Mouse (Mus musculus) heart, postnatal 25 days (tissue): ENCODE data around the gene Duox2. TPM values are rescaled to one million over a fixed set of nuclear protein-coding genes. Genes with fewer than 3 reads are reported as not detected.

Source experiments
- DNase-seq: peaks from one replicate; pipeline ENCODE4 v3.0.0; 2022; ENCODE audit warnings: low spot score
- intact Hi-C: fragments of 180-260 bp; cut with DNase I; formaldehyde crosslinking; loops from one replicate; pipeline ENCODE4 v1.15.1; 2025
- total RNA-seq, 2 experiments: library from RNA; stranded (reverse); gene quantifications; 2 replicates each; pipeline ENCODE4 v1.2.3; 2021

Duox2 gene
- total RNA-seq, 2 experiments from 2014 or later: 0.44 to 0.45 TPM

DNA sequence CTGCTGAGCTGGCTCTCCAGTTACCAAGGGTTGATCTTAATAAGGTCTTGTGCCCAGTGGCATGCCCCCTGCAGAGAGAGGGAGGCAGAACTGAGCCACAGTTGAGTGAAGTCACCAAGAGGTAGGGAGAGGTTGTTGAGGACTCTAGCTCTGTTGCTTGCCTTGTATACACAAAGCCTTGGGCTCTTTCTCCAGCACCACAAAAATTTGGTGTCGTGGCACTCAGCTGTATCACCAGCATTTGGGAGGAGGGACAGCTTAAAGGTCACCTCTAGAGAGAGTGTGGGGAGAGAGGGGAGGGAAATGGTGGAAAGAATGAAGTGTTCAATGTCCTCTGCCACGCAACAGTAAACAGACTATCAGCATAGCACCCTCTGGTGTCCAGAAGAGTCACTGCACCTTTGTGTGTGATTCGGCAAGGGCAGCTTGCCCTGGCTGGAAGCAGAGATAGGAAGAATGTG lies 54.5 kb downstream of the Duox2 start:
- intact Hi-C loops: loop anchor here (2.0 kb wide), 1 partner anchor 49 kb away; no protein-coding TSS in a partner anchor
- DNase-seq: peak; percentile 22

DNA sequence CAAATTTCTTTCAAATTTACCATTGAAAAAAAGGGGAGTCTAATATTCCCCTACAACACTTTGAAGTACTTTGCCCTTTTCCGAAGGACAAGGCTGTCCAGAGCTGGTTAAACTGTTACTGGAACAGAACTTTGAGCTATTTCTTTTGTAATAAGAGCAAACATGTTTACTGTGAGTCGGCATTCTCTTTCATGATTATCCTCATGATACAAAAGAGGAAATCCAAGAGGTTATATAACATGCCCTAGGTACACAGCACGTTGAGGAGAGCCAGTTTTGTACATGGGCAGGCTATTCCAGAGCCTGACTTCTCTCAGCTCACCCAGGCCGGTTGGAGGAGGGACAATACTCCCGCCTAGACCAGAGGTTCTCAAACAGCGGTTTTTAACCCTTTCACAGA lies 56.3 kb downstream of the Duox2 start:
- intact Hi-C loops: no loop called here
- DNase-seq: no peak

DNA sequence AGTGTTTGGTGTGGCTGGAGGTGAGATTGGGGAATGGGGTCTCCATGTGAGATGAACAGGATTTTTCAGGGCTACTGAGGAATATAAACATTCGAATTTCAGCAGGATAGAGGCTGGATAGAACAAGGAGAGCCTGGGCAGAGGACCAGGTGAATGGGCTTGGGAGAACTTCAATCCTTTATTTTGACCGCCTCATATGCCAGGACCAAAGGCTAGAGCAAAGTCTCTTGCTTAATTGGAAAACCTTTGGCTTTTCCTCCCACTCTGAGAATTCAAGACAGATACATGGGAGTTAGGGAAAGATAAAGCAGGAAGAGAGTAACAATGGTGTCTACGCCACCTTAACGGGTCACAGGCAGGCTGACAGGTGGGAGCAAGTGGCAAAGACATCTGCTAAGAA lies 57.0 kb downstream of the Duox2 start:
- intact Hi-C loops: no loop called here
- no peak for DNase-seq

DNA sequence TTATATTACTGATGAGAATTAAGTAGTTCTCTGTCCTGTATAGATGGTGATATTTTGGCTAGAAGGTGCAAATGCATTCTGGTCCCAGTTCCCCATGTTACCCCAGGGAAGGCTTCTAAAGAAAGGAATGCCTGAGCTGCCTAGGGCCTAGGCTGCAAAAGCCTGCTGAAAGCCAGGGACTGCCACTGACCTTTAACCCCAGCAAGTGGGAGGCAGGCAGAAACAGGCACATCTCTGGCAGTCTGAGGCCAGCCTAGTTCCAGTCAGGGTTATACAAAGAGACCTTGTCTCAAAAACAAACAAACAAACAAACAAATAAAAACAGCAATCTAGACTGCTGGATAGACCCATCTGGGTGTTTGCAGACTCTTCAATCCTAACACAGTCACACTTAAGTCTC lies 57.5 kb downstream of the Duox2 start:
- DNase-seq: no peak
- intact Hi-C loops: no loop called here

DNA sequence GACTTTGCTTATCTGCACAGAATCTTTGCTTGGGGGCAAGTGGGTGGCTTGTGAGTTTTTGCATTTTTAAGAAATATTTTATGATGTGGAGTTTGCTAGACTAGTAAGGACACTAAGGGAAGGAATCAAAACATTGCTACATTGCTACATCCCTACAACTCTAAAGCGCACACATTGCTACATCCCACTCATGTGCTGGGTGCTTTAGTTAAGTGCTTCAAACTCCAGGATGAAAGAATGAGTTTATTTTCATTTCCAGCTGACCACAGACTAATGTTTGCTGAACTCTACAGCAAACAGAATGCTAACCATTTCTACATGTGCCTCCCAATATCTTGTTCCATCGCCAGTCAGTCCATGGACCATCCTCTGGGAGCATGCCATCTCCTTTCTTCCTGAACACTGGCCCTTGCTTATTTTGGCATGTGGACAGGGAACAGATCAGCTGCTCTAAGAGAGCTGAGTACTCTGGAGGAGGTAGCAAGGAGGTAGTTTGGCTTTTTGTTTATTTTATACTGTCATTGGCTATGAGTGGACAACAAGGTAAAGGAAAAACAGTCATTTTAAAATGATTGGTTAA lies 60.3 kb downstream of the Duox2 start:
- intact Hi-C loops: no loop called here
- no peak for DNase-seq

DNA sequence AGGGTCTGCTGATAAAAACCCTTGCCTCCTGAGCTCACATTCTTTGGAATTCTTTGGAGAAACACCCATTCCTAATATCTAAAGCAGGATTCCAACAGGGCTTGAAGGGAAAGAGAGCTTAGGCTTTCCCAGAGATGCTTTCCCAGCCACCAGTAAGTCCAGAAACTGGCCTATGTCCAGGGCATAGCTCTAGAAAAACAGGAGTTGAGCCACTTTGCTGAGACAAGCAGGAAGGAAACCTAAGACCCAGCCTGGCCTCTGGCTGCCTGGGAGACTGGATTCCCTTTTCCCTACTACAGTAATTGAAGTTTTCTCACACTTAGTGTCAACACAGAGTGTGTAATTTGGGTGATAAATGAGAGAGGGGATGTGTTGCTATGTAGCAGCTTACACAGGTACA lies 61.9 kb downstream of the Duox2 start:
- DNase-seq: no peak
- intact Hi-C loops: no loop called here

DNA sequence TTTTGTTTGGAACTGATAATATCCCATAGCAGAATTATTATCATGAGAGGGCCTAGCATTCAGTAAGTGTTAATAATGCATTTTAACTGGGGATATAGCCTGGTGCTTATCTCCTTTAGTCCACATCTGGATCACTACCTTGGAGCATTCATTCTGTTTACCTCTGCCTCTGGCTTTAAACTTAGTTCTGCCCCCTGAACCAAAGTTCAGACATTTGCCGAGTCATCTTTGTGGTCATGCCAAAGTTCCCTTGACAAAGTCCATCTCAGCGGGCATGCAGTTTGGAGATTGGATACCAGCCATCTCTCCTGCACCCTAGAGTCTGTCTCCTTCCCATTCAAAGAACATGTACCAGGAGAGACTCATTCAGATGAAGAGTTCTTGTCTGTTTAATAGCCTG lies 62.8 kb downstream of the Duox2 start:
- DNase-seq: no peak
- intact Hi-C loops: no loop called here

DNA sequence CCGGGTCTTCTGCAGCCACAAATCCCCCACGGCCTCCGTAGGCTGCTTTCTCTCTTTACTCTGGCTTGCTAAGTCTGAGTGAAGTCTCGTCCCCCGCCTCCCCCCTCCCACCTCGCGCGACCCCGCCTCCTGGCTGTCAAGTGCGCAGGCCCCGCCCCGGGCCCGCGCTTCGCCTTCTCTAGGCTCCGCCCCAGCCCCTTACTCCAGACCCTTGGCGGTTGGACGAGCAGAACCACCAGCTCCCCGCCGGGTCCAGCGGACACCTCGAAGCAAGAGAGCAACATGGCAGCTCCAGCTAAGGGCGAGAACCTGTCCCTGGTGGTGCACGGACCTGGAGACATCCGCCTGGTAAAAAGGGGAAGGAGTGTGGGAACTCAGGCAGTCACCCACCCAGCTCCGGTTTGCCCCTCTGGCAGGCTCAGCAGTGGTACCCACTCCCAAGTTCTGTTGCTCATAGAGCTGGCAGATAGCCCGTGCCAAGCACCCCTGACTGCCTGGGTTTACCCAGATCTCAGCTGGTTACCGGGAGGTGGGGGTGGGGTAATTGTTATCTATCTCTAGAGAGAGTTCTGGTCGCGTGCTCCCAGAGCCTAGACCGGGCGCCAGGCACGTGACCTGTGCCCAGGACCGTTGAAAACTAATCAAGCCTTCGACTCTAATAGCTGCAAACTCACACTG lies 63.5 kb downstream of the Duox2 start, which contains the start of gene Sord:
Gene Sord (plus strand): TSS at position 139 of the 678 bp plus-strand sequence.
- intact Hi-C loops: no loop called here
- DNase-seq: peak; percentile 53

DNA sequence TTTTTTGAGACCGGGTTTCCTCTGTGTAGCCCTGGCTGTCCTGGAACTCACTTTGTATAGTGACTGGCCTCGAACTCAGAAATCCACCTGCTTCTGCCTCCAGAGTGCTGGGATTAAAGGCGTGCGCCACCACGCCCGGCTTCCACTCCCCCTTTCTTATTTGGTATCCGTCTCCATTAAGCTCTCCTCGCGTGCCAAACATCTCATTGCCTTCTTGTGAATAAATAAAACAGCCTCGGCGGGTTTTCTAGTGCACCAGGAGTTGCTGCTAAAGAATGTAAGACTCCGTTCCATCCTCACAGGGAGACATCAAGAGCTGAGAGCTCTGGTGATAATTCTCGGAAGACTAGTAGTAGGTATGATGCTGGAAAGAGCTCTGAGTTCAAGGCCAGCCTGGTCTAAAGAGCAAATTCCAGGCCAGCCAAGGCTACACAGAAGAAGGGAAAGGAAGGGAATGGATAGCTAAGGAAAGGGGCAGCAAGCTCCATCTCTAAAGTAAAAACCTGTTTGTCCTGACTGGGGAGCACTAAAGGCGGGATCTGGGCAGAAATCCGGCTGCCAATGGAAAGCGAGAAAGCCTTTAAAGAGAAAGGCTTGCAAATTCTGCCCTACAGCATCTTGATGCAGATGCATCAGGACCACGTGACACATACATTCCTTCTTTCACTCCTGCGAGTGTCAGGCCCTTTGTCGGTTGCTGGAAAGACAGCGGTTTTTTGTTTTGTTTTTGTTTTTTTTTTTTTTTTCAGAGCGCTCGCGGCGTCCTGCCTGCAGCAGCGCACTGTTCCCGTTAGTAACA lies 64.3 kb downstream of the Duox2 start:
- no peak for DNase-seq
- intact Hi-C loops: no loop called here

DNA sequence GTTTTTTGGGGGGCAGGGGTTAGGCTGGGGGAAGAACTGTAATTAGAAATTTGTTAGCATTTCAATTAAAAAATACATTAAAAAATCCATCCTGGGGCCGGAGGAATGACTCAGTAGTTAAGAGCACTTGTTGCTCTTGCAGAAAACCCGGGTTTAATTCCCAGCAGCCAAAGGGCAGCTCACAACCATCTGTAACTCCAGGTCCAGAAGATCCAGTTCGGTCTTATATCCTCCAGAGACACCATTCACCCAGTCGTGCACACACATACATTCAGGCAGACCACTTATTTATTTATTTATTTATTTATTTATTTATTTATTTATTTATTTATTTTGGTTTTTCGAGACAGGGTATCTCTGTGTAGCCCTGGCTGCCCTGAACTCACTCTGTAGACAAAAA lies 64.9 kb downstream of the Duox2 start:
- intact Hi-C loops: no loop called here
- no peak for DNase-seq

DNA sequence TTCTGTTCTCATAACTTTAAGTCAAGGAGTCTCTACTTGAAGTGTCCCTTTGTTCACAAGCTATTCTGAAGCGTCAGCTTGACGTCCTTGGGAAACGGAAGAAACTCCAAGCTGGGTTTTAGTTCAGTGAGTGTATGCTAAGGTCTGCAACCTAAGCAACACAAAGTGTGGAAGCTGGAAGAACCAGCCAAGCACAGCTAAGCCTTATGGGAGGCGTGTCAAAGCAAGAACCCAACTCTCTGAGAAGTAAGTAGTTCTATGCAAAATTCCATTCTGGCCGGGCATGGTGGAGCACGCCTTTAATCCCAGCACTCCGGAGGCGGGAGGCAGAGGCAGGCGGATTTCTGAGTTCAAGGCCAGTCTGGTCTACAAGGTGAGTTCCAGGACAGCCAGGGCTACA lies 66.6 kb downstream of the Duox2 start:
- intact Hi-C loops: no loop called here
- no peak for DNase-seq

DNA sequence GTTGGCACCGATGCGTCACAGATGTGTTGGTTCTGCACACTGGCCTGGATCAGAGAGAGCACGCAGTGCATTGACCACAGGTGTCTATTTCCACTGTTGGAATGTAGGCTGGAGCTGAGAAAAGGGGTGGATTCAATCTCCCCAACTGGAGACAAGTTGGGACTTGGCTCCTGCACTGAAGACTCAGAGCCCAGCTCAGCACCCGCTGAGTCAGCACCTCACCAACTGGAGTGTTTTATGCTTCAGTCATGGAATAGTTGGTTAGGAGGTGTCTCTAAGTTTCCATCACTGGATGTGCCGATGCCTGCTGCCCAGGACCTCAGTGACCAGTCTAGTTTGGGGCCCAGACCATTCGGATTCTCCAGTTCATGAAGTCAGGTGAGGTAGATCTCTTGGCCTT lies 67.9 kb downstream of the Duox2 start:
- no peak for DNase-seq
- intact Hi-C loops: no loop called here

Other genes with a start within 250 kb of the Duox2 start
- gene Spg11, start 180.1 kb downstream of the Duox2 start, total RNA-seq: 10 to 100 TPM; 10.2 to 11.3 TPM
- 100 to 1,000 TPM; 132 to 152 TPM for gene B2m, start 150.8 kb downstream of the Duox2 start, total RNA-seq
- gene Trim69, start 137.7 kb downstream of the Duox2 start, total RNA-seq: not detected
- gene Patl2, start 112.3 kb downstream of the Duox2 start, total RNA-seq: not detected
- gene Terb2, start 112.2 kb downstream of the Duox2 start, total RNA-seq: not detected
- 100 to 1,000 TPM; 120 to 128 TPM for gene Sord, start 63.7 kb downstream of the Duox2 start, total RNA-seq
- gene Duoxa2, start 451 bp upstream of the Duox2 start, total RNA-seq: under 1 TPM; 0.17 to 0.26 TPM
- gene Duoxa1, start 15.3 kb upstream of the Duox2 start, total RNA-seq: under 1 TPM; 0.28 to 0.29 TPM
- under 1 TPM; 0.20 to 0.23 TPM for gene Duox1, start 17.2 kb upstream of the Duox2 start, total RNA-seq
- gene Shf, start 70.7 kb upstream of the Duox2 start, total RNA-seq: 1 to 10 TPM; 3.7 to 6.6 TPM
- 10 to 100 TPM; 18.8 to 23.8 TPM for gene Slc28a2, start 128.0 kb upstream of the Duox2 start, total RNA-seq
- under 1 TPM; 0.48 to 0.75 TPM for gene Gm14085, start 186.5 kb upstream of the Duox2 start, total RNA-seq